Mouse (Mus musculus) layer of hippocampus, postnatal 36 days (tissue): ENCODE measurements around the gene 9430007A20Rik. TPM values are rescaled to one million over a fixed set of nuclear protein-coding genes. Genes with fewer than 3 reads are reported as not detected.
"Not testable (repeated sequence)": the region's sequence is repeated elsewhere in the genome, so short reads cannot be mapped to it uniquely, and the experiment has no call there.

Experiments
- DNase-seq, 2 experiments: peaks; one replicate each; pipeline ENCODE4 v3.0.0; 2022
- total RNA-seq, 2 experiments: library from RNA; stranded (reverse); gene quantifications; 2 replicates each; pipeline ENCODE4 v1.2.3; 2021

The 9430007A20Rik gene
- not detected for total RNA-seq

GRCm38 (mm10) chr4:144519522-144519921 is at the start of gene 9430007A20Rik:
TSS of gene 9430007A20Rik (plus strand) at chr4:144519822.
- DNase-seq = no peak

GRCm38 (mm10) chr4:144493331-144493730 is 26.3 kb upstream of the 9430007A20Rik start:
- no peak for DNase-seq

- DNase-seq = no peak
Measured at GRCm38 (mm10) chr4:144506518-144506917, 13.1 kb upstream of the 9430007A20Rik start.

GRCm38 (mm10) chr4:144544689-144545088 is 25.1 kb downstream of the 9430007A20Rik start:
- no peak for DNase-seq

GRCm38 (mm10) chr4:144545339-144545738 is 25.7 kb downstream of the 9430007A20Rik start:
- not testable (repeated sequence) for DNase-seq

GRCm38 (mm10) chr4:144551156-144551555 is 31.5 kb downstream of the 9430007A20Rik start:
- no peak for DNase-seq

GRCm38 (mm10) chr4:144559792-144560191 is 40.2 kb downstream of the 9430007A20Rik start:
- no peak for DNase-seq

- no peak for DNase-seq
Measured at GRCm38 (mm10) chr4:144561205-144561604, 41.6 kb downstream of the 9430007A20Rik start.

- DNase-seq = no peak
Measured at GRCm38 (mm10) chr4:144565034-144565433, 45.4 kb downstream of the 9430007A20Rik start, which contains the start of gene Gm13124. TSS of gene Gm13124 (minus strand) at chr4:144565134.

- no peak for DNase-seq
Measured at GRCm38 (mm10) chr4:144567752-144568151, 48.1 kb downstream of the 9430007A20Rik start.

Other genes with a start within 250 kb of the 9430007A20Rik start
- gene Pramel5, start 239.3 kb upstream of the 9430007A20Rik start, total RNA-seq = not detected
- not detected for gene Gm13128, start 189.6 kb upstream of the 9430007A20Rik start, total RNA-seq
- gene Gm13119, start 161.9 kb upstream of the 9430007A20Rik start, total RNA-seq = not detected
- not detected for gene Pramef20, start 141.9 kb upstream of the 9430007A20Rik start, total RNA-seq
- gene Pramef12, start 111.4 kb upstream of the 9430007A20Rik start, total RNA-seq = not detected
- gene 1700012P22Rik, start 81.0 kb upstream of the 9430007A20Rik start, total RNA-seq = not detected
- not detected for gene Gm9944, start 66.5 kb upstream of the 9430007A20Rik start, total RNA-seq
- not detected for gene Aadacl3, start 56.1 kb upstream of the 9430007A20Rik start, total RNA-seq
- gene Gm13124, start 45.3 kb downstream of the 9430007A20Rik start, total RNA-seq = not detected
- gene Aadacl4, start 93.9 kb downstream of the 9430007A20Rik start, total RNA-seq = not detected
- gene Gm436, start 166.5 kb downstream of the 9430007A20Rik start, total RNA-seq = not detected
- not detected for gene Gm13178, start 201.6 kb downstream of the 9430007A20Rik start, total RNA-seq